Mouse (Mus musculus) neural tube, embryonic 14.5 days (tissue): ENCODE results near the gene Elavl2. TPM values are rescaled to one million over a fixed set of nuclear protein-coding genes. Genes with fewer than 3 reads are reported as not detected.

Experiments
- ATAC-seq: fragments of 200-750 bp; cut with Nextera tagmentation; 2 replicates; pipeline ENCODE4 v1.8.0; 2017; ENCODE audit warnings: low read depth, mild to moderate bottlenecking, moderate TSS enrichment, moderate library complexity
- H3K27ac ChIP-seq: fragments of 300-500 bp; sonication (generic); 2 replicates; pipeline ENCODE4 v1.5.1; 2014; ENCODE audit warnings: low read depth, mild to moderate bottlenecking, control low read depth, low read length, moderate library complexity, mixed read lengths
- H3K27me3 ChIP-seq: fragments of 300-500 bp; sonication (generic); 2 replicates; pipeline ENCODE4 v1.6.1; 2014; ENCODE audit warnings: low read length; ENCODE audit not compliant: control insufficient read depth, insufficient read depth
- H3K36me3 ChIP-seq: fragments of 300-500 bp; sonication (generic); 2 replicates; pipeline ENCODE4 v1.6.1; 2014; ENCODE audit warnings: low read length, mixed read lengths; ENCODE audit not compliant: control insufficient read depth, insufficient read depth
- H3K4me1 ChIP-seq: fragments of 300-500 bp; sonication (generic); 2 replicates; pipeline ENCODE4 v1.6.1; 2014; ENCODE audit warnings: low read length; ENCODE audit not compliant: control insufficient read depth, insufficient read depth
- H3K4me2 ChIP-seq: fragments of 300-500 bp; sonication (generic); 2 replicates; pipeline ENCODE4 v1.6.1; 2014; ENCODE audit warnings: mild to moderate bottlenecking, low read depth, low read length, control low read depth
- H3K4me3 ChIP-seq: fragments of 300-500 bp; sonication (generic); 2 replicates; pipeline ENCODE4 v1.5.1; 2014; ENCODE audit warnings: low read depth, low read length, control low read depth, mixed read lengths
- H3K9ac ChIP-seq: fragments of 300-500 bp; sonication (generic); replicated peaks from 2 replicates; pipeline ENCODE4 v1.6.1; 2014; ENCODE audit warnings: low read depth, mild to moderate bottlenecking, control low read depth, low read length, mixed read lengths
- H3K9me3 ChIP-seq: fragments of 300-500 bp; sonication (generic); 2 replicates; pipeline ENCODE4 v1.6.1; 2016; ENCODE audit warnings: low read length; ENCODE audit not compliant: control insufficient read depth
- WGBS: fragments of 180-500 bp; shearing (Covaris S2); extraction: QIAGEN DNeasy Blood & Tissue Kit; methylation state at CpG from one replicate; pipeline ENCODE4 v1.1.7; 2014; 5-methylcytosine and 5-hydroxymethylcytosine counted together
- polyA plus RNA-seq: library from polyadenylated mRNA; unstranded; fragments of >200 nt; fragmentation: Nextera tagmentation; extraction: Ambion mirVana; gene quantifications from 2 replicates; pipeline ENCODE4 v1.2.1, GENCODE M21; 2014

Gene Elavl2
- 172 and 215 TPM in 2 replicates for polyA plus RNA-seq

DNA sequence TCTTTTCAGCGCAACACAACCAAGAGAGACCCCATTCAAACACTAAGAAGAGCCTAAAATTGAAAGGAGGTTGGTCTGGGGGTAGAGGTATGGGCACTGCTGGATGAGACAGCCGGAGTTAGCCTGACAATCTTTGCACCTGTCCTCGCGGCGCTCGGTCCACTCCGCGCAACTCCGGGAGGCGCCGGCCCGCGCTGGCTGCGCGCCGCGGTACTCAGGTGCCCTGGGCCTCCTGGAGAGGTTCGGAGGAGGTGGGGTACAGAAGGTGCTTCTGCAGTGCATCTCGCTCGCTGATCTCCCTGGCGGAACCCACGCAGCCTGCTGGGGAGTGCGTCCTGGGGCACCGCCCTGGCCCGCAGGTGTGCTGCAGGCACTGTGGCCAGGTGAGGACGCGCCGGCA lies at the start of gene Elavl2:
Gene Elavl2 (minus strand): TSS at position 363 of the 400 bp plus-strand sequence.
- Histone ChIP-seq H3K4me1 (peaks cover 5% of the 10 kb centered on the region; the same call in 1 of the 2 replicates), H3K36me3 (no peaks in the 10 kb centered on the region), H3K27me3 (no peaks in the 10 kb centered on the region), H3K4me2 (peak within 1 kb of the TSS; percentile 84), H3K9me3 (no peaks in the 10 kb centered on the region), H3K4me3 (peak within 1 kb of the TSS; percentile 49), H3K9ac (peak within 1 kb of the TSS; percentile 58), H3K27ac (peak within 1 kb of the TSS; percentile 80)
- peak; percentile 72 for ATAC-seq
- 3% methylated on average over 28 of the region's 28 CpGs for WGBS

DNA sequence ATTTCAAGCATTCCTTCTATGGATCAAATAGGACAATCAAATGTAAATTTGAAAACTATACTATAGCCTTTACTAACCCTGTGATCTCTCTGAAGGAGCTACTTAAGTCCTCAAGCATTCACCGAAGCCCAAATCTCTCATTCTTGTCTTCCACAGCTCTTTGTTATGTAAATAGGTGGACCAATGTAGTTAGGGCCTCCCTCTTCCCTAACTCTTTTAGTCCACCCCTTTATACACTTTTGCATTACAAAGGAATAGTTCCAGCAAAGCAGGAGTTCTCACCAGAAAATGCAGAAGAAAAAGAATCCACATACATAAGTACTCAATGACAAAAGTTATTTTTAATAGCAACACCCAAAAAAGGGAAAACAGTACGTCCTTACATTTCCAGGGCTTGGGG lies 47.3 kb upstream of the Elavl2 start:
- no peaks in the 10 kb centered on the region for H3K27me3 ChIP-seq
- H3K27ac ChIP-seq = no peak overlapping the region
- H3K9me3 ChIP-seq = no peaks in the 10 kb centered on the region
- H3K4me2 ChIP-seq = no peak overlapping the region
- 17% methylated on average over 2 of the region's 2 CpGs for WGBS
- no peaks in the 10 kb centered on the region for H3K4me1 ChIP-seq
- no peaks in the 10 kb centered on the region for H3K36me3 ChIP-seq
- no peak overlapping the region for H3K4me3 ChIP-seq
- no peak for ATAC-seq
- no peak overlapping the region for H3K9ac ChIP-seq

DNA sequence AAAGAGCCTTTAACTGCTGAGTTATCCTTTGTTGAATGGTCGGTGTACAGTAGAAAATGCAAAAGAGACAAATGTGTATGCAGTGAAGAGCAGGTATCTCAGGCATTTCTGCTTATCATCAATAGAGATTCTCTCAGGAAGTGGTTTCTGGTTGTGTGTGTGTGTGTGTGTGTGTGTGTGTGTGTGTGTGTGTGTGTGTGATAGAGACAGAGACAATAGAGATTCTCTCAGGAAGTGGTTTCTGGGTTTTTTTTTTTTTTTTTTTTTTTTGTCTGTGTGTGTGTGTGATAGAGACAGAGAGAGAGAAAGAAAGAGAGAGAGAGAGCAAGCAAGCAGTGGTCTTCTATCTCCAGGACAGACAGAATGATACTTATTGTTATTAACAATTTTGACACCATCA lies 15.0 kb upstream of the Elavl2 start:
- H3K27ac ChIP-seq = no peak overlapping the region
- H3K36me3 ChIP-seq = no peaks in the 10 kb centered on the region
- ATAC-seq = no peak
- no peaks in the 10 kb centered on the region for H3K4me1 ChIP-seq
- WGBS = 96% methylated on average over 1 of the region's 1 CpGs
- no peaks in the 10 kb centered on the region for H3K27me3 ChIP-seq
- no peaks in the 10 kb centered on the region for H3K9me3 ChIP-seq
- no peak overlapping the region for H3K4me2 ChIP-seq
- no peak overlapping the region for H3K4me3 ChIP-seq
- no peak overlapping the region for H3K9ac ChIP-seq

DNA sequence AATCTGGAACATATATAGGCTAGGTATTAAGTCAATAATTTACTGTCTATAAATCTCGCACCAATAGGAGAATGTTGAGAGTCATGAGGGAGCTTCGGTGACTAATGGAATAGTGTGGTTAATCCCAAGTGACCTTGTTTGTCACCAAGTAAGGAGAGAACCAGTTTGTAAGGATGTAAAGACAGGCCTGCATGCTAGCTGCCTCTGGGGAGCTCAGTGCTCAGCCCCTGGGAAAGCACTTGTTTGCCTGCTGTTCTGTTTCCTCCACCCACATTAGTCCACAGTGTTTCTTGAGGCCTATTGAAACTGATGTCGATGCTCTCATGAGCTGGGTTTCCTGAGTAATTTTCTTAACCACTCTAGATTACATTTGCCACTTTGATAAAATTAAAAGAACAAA lies 4.5 kb upstream of the Elavl2 start:
- Histone ChIP-seq H3K9me3 (no peaks in the 10 kb centered on the region), H3K9ac (no peak overlapping the region), H3K27ac (no peak overlapping the region), H3K36me3 (no peaks in the 10 kb centered on the region), H3K4me2 (no peak overlapping the region), H3K4me3 (no peak overlapping the region), H3K4me1 (no peaks in the 10 kb centered on the region), H3K27me3 (no peaks in the 10 kb centered on the region)
- 74% methylated on average over 3 of the region's 3 CpGs for WGBS
- no peak for ATAC-seq

DNA sequence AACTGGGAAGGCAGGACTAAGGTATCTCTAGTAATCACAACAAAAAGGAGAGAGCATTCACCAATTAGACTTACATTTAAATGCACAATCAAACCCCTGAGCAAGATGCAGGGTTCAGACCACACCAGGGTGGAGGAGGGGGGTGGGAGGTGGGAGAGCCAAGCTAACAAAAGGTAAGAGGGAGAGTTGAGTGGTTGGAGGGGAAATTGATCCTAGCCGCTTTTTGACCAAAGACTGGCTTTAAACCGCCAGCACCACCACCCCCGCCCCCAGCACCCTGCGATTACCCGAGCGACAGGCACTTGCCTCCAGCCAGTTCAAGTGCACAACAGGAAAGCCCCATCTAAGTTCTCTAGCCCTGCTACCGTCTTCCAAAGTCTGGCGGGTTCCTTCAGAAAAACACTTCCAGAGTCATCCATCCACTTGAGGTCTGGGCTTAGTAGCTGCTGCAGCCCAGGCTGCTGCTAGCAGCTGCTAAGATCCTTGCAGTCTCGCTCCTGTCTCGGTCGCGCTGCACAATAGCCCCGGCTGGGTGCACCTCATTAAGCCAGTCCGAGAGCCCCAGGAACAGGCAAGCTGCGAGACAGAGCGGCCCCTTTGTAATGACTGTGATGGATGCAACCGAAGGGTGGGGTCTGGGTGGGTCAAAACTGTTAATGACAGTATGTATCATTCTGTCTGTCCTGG lies 932 bp downstream of the Elavl2 start:
- H3K27me3 ChIP-seq = no peaks in the 10 kb centered on the region
- peak overlapping the region; percentile 49 for H3K4me3 ChIP-seq
- no peaks in the 10 kb centered on the region for H3K9me3 ChIP-seq
- ATAC-seq = peak; percentile 90
- H3K9ac ChIP-seq = peak overlapping the region; percentile 58
- no peaks in the 10 kb centered on the region for H3K36me3 ChIP-seq
- peak overlapping the region; percentile 84 for H3K4me2 ChIP-seq
- under 1% methylated on average over 17 of the region's 17 CpGs for WGBS
- H3K4me1 ChIP-seq = peaks cover 5% of the 10 kb centered on the region; the same call in 1 of the 2 replicates
- peak overlapping the region; percentile 80 for H3K27ac ChIP-seq

DNA sequence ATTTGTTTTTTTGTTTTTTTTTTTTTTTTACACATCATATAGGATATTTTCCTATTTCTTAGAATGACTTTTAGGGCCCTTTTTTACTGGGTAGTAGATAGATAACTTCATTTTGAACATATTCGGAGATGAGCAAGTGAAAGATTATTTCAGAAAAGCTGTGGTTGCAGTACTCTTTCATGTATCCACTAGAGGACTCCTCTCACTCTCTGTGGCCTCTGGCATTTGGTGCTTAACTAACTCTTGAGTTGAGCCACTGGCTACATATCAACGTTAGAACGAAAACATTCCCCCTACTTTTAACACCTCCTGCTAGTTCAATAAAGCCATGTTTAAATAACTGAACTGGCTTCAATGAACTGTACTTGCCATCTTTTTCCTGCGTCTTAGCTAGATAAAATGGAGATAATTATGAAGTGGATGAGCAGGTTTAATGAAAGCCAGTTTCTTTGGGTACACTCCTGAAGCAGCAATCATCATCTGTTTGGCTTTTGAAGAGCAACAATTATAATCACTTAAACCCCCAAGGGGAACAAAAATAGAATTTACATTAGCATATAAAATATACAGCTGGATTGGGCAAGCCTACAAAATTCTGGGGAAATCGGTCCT lies 8.5 kb downstream of the Elavl2 start:
- Histone ChIP-seq H3K9ac (no peak overlapping the region), H3K4me1 (no peaks in the 10 kb centered on the region), H3K9me3 (no peaks in the 10 kb centered on the region), H3K27ac (no peak overlapping the region), H3K4me2 (no peak overlapping the region), H3K36me3 (no peaks in the 10 kb centered on the region), H3K27me3 (no peaks in the 10 kb centered on the region), H3K4me3 (no peak overlapping the region)
- 60% methylated on average over 5 of the region's 5 CpGs for whole genome bisulfite sequencing
- no peak for ATAC-seq

DNA sequence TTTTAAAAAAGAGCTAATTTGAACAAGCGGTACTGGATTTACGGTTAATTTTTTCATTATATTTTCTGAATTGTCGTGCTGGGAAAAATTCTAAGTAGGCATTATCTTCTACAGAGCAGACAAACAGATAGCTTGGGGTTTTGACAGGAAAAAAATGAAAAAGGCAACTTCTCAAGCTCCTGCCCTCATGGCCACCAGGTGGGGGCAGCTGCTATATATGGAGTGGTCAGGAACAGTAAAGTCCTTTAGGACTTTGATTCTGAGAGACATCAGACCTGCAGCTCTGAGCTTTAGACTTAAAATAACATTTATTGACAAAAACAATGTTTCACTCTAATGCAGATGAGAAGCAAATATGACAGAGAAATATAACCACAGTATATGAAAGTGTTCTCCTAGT lies 12.9 kb downstream of the Elavl2 start:
- Histone ChIP-seq H3K4me3 (no peak overlapping the region), H3K27ac (no peak overlapping the region), H3K27me3 (no peaks in the 10 kb centered on the region), H3K4me1 (no peaks in the 10 kb centered on the region), H3K9me3 (no peaks in the 10 kb centered on the region), H3K9ac (no peak overlapping the region), H3K36me3 (no peaks in the 10 kb centered on the region), H3K4me2 (no peak overlapping the region)
- WGBS = 86% methylated on average over 3 of the region's 3 CpGs
- ATAC-seq = no peak

DNA sequence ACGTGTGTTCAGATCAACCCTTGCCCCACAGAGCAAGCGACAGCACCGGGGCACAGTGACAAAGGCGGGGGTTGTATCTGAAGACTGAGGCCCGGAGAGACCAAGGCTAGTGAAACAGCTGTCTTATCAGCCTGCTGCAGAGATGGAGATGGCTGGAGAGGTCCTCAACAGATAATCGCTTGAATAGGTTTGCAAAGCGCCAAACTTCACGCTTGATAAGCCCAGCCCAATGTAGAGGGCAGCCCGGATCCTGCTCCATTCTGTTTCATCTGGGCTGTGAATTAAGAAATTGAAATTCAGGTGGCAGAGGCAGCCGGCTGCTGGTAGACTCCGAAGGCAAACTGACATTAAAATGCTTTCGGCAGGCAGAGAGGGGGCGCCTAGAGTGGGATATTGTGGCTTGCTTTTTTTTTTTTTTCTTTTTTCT lies 19.4 kb downstream of the Elavl2 start:
- Histone ChIP-seq H3K27me3 (no peaks in the 10 kb centered on the region), H3K4me3 (peak overlapping the region; percentile 31), H3K27ac (peak overlapping the region; percentile 40), H3K4me2 (peak overlapping the region; percentile 57), H3K9me3 (no peaks in the 10 kb centered on the region), H3K36me3 (no peaks in the 10 kb centered on the region), H3K4me1 (peaks cover 7% of the 10 kb centered on the region; the same call in 1 of the 2 replicates), H3K9ac (peak overlapping the region; percentile 37)
- no peak; the same call in 1 of the 2 replicates for ATAC-seq
- 2% methylated on average over 13 of the region's 13 CpGs for WGBS

DNA sequence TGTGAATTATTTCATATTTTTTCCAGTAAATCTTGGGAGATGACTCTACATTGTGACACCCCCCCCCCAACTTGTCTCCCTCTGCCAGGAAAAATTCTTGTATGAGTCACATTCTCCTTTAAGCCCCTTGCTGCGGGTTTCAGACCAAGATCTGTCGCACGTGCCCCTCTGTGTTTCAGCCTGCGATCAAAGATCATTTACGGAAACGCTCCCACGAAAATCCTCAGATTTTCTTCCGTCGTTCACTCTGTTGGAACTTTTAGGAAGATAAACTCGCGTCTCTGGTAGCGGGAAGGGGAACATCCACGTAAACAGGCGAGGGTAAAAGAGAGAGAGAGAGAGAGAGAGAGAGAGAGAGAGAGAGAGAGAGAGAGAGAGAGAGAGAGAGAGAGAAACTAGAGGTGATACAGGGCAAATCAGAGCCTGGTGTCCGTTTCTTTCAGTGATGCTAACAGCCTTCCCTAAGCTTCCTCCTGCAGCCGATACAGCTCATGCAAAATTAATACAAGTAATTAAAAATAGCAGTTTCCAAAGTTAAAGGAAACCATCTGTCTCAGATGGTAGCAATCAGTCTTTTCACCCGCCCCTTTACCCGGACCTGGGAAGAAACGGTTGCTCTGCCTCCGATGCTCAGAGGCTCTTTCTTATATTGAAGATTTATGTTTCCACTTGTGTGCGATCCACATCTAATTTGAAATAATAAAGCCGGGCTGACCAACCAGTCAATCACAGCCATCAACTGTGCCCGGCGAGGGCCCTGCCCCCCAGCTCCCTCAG lies 20.1 kb downstream of the Elavl2 start:
- WGBS = 1% methylated on average over 24 of the region's 24 CpGs
- Histone ChIP-seq H3K4me2 (peak overlapping the region; percentile 57), H3K36me3 (no peaks in the 10 kb centered on the region), H3K27ac (peak overlapping the region; percentile 40), H3K4me3 (peak overlapping the region; percentile 31), H3K9ac (peak overlapping the region; percentile 37), H3K9me3 (no peaks in the 10 kb centered on the region), H3K27me3 (no peaks in the 10 kb centered on the region), H3K4me1 (peaks cover 7% of the 10 kb centered on the region; the same call in 1 of the 2 replicates)
- no peak for ATAC-seq
